Mouse (Mus musculus) neural tube, embryonic 14.5 days (tissue): ENCODE data around the gene Rabepk. TPM values are rescaled to one million over a fixed set of nuclear protein-coding genes. Genes with fewer than 3 reads are reported as not detected.
"Not testable (repeated sequence)": the region's sequence is repeated elsewhere in the genome, so short reads cannot be mapped to it uniquely, and the experiment has no call there.

Experiments used
- ATAC-seq: fragments of 200-750 bp; cut with Nextera tagmentation; 2 replicates; pipeline ENCODE4 v1.8.0; 2017; ENCODE audit warnings: low read depth, mild to moderate bottlenecking, moderate TSS enrichment, moderate library complexity
- H3K27ac ChIP-seq: fragments of 300-500 bp; sonication (generic); 2 replicates; pipeline ENCODE4 v1.5.1; 2014; ENCODE audit warnings: low read depth, mild to moderate bottlenecking, control low read depth, low read length, moderate library complexity, mixed read lengths
- H3K27me3 ChIP-seq: fragments of 300-500 bp; sonication (generic); 2 replicates; pipeline ENCODE4 v1.6.1; 2014; ENCODE audit warnings: low read length; ENCODE audit not compliant: control insufficient read depth, insufficient read depth
- H3K36me3 ChIP-seq: fragments of 300-500 bp; sonication (generic); 2 replicates; pipeline ENCODE4 v1.6.1; 2014; ENCODE audit warnings: low read length, mixed read lengths; ENCODE audit not compliant: control insufficient read depth, insufficient read depth
- H3K4me1 ChIP-seq: fragments of 300-500 bp; sonication (generic); 2 replicates; pipeline ENCODE4 v1.6.1; 2014; ENCODE audit warnings: low read length; ENCODE audit not compliant: control insufficient read depth, insufficient read depth
- H3K4me2 ChIP-seq: fragments of 300-500 bp; sonication (generic); 2 replicates; pipeline ENCODE4 v1.6.1; 2014; ENCODE audit warnings: mild to moderate bottlenecking, low read depth, low read length, control low read depth
- H3K4me3 ChIP-seq: fragments of 300-500 bp; sonication (generic); 2 replicates; pipeline ENCODE4 v1.5.1; 2014; ENCODE audit warnings: low read depth, low read length, control low read depth, mixed read lengths
- H3K9ac ChIP-seq: fragments of 300-500 bp; sonication (generic); replicated peaks from 2 replicates; pipeline ENCODE4 v1.6.1; 2014; ENCODE audit warnings: low read depth, mild to moderate bottlenecking, control low read depth, low read length, mixed read lengths
- H3K9me3 ChIP-seq: fragments of 300-500 bp; sonication (generic); 2 replicates; pipeline ENCODE4 v1.6.1; 2016; ENCODE audit warnings: low read length; ENCODE audit not compliant: control insufficient read depth
- WGBS: fragments of 180-500 bp; shearing (Covaris S2); extraction: QIAGEN DNeasy Blood & Tissue Kit; methylation state at CpG from one replicate; pipeline ENCODE4 v1.1.7; 2014; 5-methylcytosine and 5-hydroxymethylcytosine counted together
- polyA plus RNA-seq: library from polyadenylated mRNA; unstranded; fragments of >200 nt; fragmentation: Nextera tagmentation; extraction: Ambion mirVana; gene quantifications from 2 replicates; pipeline ENCODE4 v1.2.1, GENCODE M21; 2014

Rabepk gene
- 26.0 and 29.1 TPM in 2 replicates for polyA plus RNA-seq

DNA sequence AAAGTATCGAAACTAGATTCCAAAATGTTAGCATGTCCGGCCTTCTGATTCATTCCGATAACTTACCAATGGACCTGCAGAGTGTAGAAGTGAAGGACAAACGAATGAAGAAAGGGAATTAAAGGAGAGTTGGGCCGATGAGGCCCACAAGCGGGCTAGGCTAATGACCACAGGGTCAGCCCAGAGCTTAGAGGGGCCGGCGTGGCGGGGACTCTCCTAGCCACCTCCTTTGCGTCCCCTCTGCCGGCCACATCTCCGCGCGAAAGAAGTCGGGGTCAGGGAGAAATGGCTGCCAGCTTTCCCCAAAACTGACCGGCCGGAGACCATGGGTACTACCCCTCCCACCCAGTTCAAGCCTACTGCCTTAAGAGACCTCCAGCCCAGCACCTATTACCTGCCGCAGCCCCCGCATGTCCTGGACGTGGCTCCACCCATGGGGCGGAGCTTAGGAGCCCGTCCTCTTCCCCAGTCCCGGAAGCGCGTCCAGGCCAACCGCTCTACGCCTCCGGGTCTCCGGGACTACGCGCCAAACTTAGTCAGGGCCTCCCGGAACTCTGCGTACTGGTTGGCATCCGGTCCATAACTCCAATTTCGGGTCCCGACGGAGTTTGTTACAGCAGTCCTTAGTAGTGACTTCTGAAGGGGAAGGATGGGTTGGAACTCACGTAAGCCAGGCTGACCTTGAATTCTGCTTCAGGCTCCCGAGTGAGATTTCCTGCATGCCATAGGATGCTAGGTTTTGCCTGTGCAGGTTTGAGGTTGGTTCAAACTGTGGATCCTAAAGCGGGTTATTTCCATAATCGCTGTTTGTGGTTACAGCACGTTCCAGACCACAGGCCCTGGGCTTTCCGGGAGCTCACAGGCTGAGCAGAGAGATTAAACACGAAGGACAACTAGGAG lies at the start of gene Rabepk:
Gene Rabepk (minus strand): TSS at position 556 of the 900 bp plus-strand sequence.
- H3K9me3 ChIP-seq: no peaks in the 10 kb centered on the region
- peak within 1 kb of the TSS; percentile 59 for H3K4me3 ChIP-seq
- H3K36me3 ChIP-seq: peaks cover 3% of the 10 kb centered on the region; the same call in 1 of the 2 replicates
- H3K9ac ChIP-seq: peak within 1 kb of the TSS; percentile 57
- peaks cover 14% of the 10 kb centered on the region for H3K4me1 ChIP-seq
- peak within 1 kb of the TSS; percentile 80 for H3K4me2 ChIP-seq
- H3K27ac ChIP-seq: no peak within 1 kb of the TSS
- ATAC-seq: peak; percentile 60
- no peaks in the 10 kb centered on the region for H3K27me3 ChIP-seq
- WGBS: 6% methylated on average over 44 of the region's 44 CpGs

DNA sequence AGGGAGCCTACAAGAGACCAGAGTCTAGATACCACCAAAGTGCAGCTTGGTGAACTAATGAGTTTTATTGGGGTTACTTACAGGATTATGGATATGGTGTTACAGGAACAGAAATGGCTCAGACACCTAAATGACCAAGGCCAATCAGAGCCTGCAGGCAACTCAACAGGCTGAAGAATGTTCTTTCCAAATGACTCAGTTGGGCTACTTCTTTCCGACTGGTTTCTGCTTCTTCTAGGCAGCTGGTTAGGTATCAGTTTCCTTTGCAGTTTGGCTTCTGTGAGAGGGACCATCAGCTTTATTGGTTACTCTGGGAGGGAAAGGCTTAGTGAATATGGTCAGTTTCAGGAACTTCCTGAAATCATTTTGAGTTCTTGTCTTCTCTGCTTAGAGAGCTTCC lies 48.0 kb upstream of the Rabepk start:
- H3K4me3 ChIP-seq: no peak overlapping the region
- no peaks in the 10 kb centered on the region for H3K4me1 ChIP-seq
- no peaks in the 10 kb centered on the region for H3K9me3 ChIP-seq
- no peak overlapping the region for H3K27ac ChIP-seq
- peaks cover 14% of the 10 kb centered on the region for H3K36me3 ChIP-seq
- no peak overlapping the region for H3K4me2 ChIP-seq
- no peaks in the 10 kb centered on the region for H3K27me3 ChIP-seq
- WGBS: 100% methylated on average over 1 of the region's 1 CpGs
- no peak overlapping the region for H3K9ac ChIP-seq
- ATAC-seq: no peak

DNA sequence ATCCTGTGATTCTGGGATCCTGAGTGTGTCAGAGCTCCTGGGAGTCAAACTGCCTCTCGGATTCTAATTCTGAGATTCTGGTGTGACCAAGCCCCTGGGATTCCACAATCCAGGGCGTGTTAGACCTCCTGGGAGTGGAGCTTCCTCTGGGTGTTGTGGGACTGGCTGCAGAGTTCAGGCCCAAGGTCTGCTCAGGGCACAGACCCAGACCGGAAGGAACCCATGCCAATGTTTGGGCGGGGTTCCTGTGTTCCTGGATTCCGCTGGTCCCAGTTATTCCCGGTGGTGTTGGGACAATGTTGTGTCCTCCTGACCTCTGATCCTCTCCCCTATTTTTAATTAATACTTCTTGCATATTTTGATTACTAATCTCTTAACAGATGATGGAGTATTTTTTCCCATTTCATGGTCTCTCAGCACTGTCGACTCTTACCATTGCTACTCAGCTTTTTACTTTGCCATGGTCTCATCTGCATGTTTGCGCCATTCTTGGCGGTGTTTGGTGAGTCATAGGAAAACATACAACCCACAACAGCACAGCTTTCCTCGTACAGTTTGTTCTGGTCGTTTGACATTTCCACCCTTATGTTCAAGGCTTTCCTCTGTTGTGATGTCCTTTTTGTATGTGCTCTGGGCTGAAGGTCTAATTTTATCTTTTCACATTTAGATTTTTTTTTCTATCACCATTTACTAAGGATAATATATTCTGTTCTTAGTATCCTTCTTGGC lies 43.7 kb upstream of the Rabepk start:
- no peak for ATAC-seq
- Histone ChIP-seq H3K4me2 (no peak overlapping the region), H3K4me1 (no peaks in the 10 kb centered on the region), H3K27me3 (no peaks in the 10 kb centered on the region), H3K9me3 (no peaks in the 10 kb centered on the region), H3K9ac (no peak overlapping the region), H3K4me3 (no peak overlapping the region), H3K36me3 (no peaks in the 10 kb centered on the region), H3K27ac (no peak overlapping the region)
- 87% methylated on average over 11 of the region's 11 CpGs for WGBS

DNA sequence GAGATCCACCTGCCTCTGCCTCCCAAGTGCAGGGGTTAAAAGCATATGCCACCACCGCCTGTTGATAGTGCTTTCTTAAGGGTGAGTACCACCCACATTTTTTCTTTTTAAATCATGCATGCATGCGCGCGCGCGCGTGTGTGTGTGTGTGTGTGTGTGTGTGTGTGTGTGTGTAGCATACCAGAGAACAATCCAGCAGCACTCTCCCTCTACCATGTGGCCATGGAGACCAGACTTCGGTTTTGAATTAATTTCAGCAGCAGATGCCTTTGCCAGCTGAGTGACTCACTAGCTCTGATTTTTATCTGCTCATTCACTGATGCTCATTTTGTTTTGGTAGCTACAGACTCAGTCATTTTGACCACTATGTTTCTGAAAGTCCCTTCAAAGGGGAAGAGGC lies 42.0 kb upstream of the Rabepk start:
- no peak overlapping the region for H3K9ac ChIP-seq
- H3K27me3 ChIP-seq: no peaks in the 10 kb centered on the region
- WGBS: 91% methylated on average over 8 of the region's 8 CpGs

DNA sequence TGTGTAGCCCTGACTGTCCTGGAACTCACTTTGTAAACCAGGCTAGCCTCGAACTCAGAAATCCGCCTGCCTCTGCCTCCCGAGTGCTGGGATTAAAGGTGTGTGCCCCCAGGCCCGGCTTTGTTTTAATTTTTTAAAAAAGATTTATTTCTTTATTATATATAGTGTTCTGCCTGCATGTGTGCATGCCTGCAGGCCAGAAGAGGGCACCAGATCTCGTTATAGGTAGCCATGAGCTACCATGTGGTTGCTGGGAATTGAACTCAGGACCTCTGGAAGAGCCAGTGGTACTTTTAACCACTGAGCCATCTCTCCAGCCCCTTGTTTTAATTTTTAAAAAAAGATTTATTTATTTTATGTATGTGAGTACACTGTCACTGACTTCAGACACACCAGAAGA lies 40.4 kb upstream of the Rabepk start:
- not testable (repeated sequence) for H3K4me1 ChIP-seq, H3K27ac ChIP-seq, H3K4me3 ChIP-seq, H3K9me3 ChIP-seq, H3K9ac ChIP-seq, H3K36me3 ChIP-seq, H3K27me3 ChIP-seq, H3K4me2 ChIP-seq, ATAC-seq
- 77% methylated on average over 5 of the region's 5 CpGs for WGBS

More for the DNA sequence above, 42.0 kb upstream of the Rabepk start:
- Histone ChIP-seq H3K36me3 (no peaks in the 10 kb centered on the region), H3K4me1 (no peaks in the 10 kb centered on the region), H3K27ac (no peak overlapping the region), H3K4me3 (no peak overlapping the region), H3K9me3 (no peaks in the 10 kb centered on the region), H3K4me2 (no peak overlapping the region)
- ATAC-seq: no peak

DNA sequence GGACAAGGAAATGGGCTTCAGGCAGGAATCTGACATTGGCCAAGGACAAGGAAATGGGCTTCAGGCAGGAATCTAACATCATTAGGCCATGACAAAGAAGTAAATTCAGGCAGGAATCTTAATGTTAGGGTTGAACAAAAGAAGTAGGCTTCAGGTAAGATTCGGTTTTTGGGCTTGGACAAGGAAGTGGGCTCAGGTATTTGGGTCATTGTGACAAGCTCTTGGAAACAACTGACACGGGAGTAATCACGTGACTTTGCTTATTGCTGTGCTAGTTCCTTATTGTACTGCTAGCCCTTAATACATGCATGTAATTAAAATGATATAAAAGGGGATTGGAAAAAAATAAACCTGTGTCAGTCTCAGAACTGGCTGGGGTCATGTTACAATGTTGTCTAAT lies 36.0 kb upstream of the Rabepk start:
- H3K4me3 ChIP-seq: no peak overlapping the region
- H3K4me2 ChIP-seq: no peak overlapping the region
- ATAC-seq: no peak
- H3K27ac ChIP-seq: no peak overlapping the region
- no peaks in the 10 kb centered on the region for H3K36me3 ChIP-seq
- H3K4me1 ChIP-seq: no peaks in the 10 kb centered on the region
- no peaks in the 10 kb centered on the region for H3K27me3 ChIP-seq
- H3K9me3 ChIP-seq: no peaks in the 10 kb centered on the region
- no peak overlapping the region for H3K9ac ChIP-seq
- 83% methylated on average over 3 of the region's 3 CpGs for WGBS

DNA sequence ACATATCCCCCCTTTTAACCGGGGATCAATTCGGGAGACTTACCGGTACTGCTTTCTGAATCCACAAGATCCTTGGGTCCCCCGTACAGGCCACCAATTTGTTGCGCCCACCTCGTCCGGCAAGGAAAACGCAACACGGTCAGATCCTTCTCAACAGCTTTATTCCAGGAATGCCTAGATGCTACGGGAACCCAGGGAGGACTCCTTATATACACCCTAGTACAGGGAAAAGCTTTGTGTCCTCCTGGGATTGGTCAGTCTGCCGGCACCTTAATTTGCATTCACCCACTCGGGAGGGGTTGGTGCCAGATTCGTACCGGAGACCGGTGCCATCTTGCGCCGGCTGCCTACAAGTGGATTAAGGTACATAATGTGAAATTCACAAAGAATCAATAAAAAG lies 33.9 kb upstream of the Rabepk start:
- no peak overlapping the region for H3K9ac ChIP-seq
- H3K36me3 ChIP-seq: no peaks in the 10 kb centered on the region
- H3K27ac ChIP-seq: no peak overlapping the region
- no peak overlapping the region for H3K4me3 ChIP-seq
- H3K4me2 ChIP-seq: no peak overlapping the region
- no peak for ATAC-seq
- 0 out of 2 replicates have a peak, but pooled peaks cover 2% of the 10 kb centered on the region for H3K9me3 ChIP-seq
- 90% methylated on average over 17 of the region's 17 CpGs for WGBS
- no peaks in the 10 kb centered on the region for H3K27me3 ChIP-seq
- no peaks in the 10 kb centered on the region for H3K4me1 ChIP-seq

DNA sequence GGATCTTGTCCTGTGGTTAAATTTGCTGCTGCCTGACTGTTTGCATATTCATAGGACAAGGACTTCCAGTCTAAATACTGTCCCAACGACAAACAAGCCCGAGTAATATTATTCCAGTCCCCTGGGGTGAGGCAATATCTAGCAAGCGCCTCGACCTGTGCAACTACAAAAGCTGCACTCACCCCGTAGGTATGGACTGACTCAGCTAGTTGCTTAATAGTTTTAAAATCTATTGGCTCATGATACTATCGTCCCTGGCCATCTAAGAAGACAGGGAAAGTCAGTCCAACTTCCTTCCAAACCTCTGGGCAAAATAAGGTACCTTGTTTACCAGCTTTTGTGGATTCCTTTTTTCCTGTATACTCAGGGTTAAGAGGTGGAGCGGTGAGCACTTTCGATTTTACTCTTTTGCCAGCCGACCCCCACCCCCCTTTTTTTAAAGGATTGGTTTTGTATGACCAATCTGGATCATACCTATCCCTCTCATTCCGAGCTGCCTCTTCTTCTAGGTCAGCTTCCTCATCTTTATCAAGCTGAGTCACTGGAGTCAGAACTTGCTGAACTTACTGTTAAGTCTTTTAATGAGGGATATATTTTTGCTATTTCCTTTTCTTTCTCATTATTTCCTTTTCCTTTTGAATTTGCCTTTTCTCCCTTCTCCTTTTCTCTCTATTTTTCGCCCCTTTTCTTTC lies 33.2 kb upstream of the Rabepk start, which contains the start of gene Gm34653:
Gene Gm34653 (plus strand): TSS at position 242 of the 692 bp plus-strand sequence.
- not testable (repeated sequence) for ATAC-seq, H3K9ac ChIP-seq, H3K27me3 ChIP-seq, H3K4me2 ChIP-seq, H3K9me3 ChIP-seq, H3K4me1 ChIP-seq, H3K36me3 ChIP-seq, H3K27ac ChIP-seq, H3K4me3 ChIP-seq
- WGBS: 73% methylated on average over 11 of the region's 11 CpGs
